Mouse (Mus musculus) olfactory bulb, adult 2 months (tissue): ENCODE data around the gene Fgfr2.

ENCODE experiments used
- CTCF ChIP-seq: fragments of 200-500 bp; IDR thresholded peaks from 2 replicates; pipeline ENCODE4 v1.5.1; 2012; ENCODE audit warnings: low read depth, mild to moderate bottlenecking, low read length, moderate library complexity; ENCODE audit not compliant: insufficient read depth
- POLR2A ChIP-seq: fragments of 200-500 bp; IDR thresholded peaks from 2 replicates; pipeline ENCODE4 v1.6.1; 2012; ENCODE audit warnings: mild to moderate bottlenecking, low read depth, low read length, moderate library complexity; ENCODE audit not compliant: insufficient read depth

GRCm38 (mm10) chr7:132347273-132348045 lies 775.7 kb downstream of the Fgfr2 start:
- TF ChIP-seq CTCF: no peak
- no peak for TF ChIP-seq POLR2A
